Mouse (Mus musculus): ENCODE measurements around the gene Slc26a1.

DNA sequence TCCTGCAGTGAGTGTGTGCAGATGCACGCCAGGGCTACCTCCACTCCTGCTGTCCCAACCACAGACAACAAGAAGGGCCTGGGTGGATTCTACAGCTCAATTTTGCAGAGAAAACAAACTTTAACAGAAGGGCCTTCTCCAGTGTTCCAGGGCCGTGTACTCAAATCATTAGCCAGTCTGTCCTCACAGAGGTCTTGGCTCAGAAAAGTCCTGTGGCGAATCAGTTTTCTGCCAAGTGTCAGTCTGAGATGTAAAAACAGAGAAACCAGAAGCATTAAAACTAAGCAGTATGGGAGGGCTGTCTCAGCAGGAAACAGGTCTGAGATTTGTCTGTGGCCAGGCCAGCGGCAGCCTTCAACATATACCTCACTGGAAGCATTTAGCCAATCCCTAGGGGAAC lies 42.7 kb upstream of the Slc26a1 start:
- no peak for TF ChIP-seq POLR2A (IDR thresholded peaks at IDR 0.05; ENCODE audit: low read depth, low read length)
- TF ChIP-seq CTCF (IDR thresholded peaks at IDR 0.05; ENCODE audit: extremely low read depth, insufficient read length, insufficient replicate concordance, low read depth, low read length), result no peak

Data from small intestine, adult 2 months (tissue).